Mouse (Mus musculus) liver, embryonic 14.5 days (tissue): ENCODE measurements around the gene Bptf. TPM values are rescaled to one million over a fixed set of nuclear protein-coding genes. Genes with fewer than 3 reads are reported as not detected.
"Not testable (repeated sequence)": the region's sequence is repeated elsewhere in the genome, so short reads cannot be mapped to it uniquely, and the experiment has no call there.

ENCODE experiments used
- ATAC-seq: fragments of 200-750 bp; cut with Nextera tagmentation; 2 replicates; pipeline ENCODE4 v1.8.0; 2017; ENCODE audit warnings: moderate number of reproducible peaks, mild to moderate bottlenecking, moderate library complexity; ENCODE audit not compliant: insufficient read depth
- DNase-seq, 3 experiments: peaks; one replicate each; pipeline ENCODE4 v3.0.0-alpha.2; 2012 to 2013; ENCODE audit warnings: low read depth in 3 of 3, low spot score in 3 of 3
- H3K27ac ChIP-seq: fragments of 300-500 bp; sonication (generic); 2 replicates; pipeline ENCODE4 v1.5.1; 2014; ENCODE audit warnings: moderate library complexity, mild to moderate bottlenecking, control low read depth, inconsistent platforms
- H3K27me3 ChIP-seq: fragments of 300-500 bp; sonication (generic); 2 replicates; pipeline ENCODE4 v1.6.1; 2014; ENCODE audit warnings: mild to moderate bottlenecking, low read length, moderate library complexity; ENCODE audit not compliant: control insufficient read depth, insufficient read depth
- H3K36me3 ChIP-seq: fragments of 300-500 bp; sonication (generic); replicated peaks from 2 replicates; pipeline ENCODE4 v1.6.1; 2014; ENCODE audit warnings: low read depth; ENCODE audit not compliant: control insufficient read depth, insufficient read depth
- H3K4me1 ChIP-seq, 2 experiments: fragments of 200-500 bp in 1 of 2; fragments of 300-500 bp in 1 of 2; sonication (generic) in 1 of 2; replicated peaks; 2 replicates each; pipeline ENCODE4 v1.6.1; 2012 to 2014; ENCODE audit warnings: antibody characterized with exemption in 1 of 2, inconsistent platforms in 1 of 2, low read length in 1 of 2; ENCODE audit not compliant: control insufficient read depth in 2 of 2, insufficient read depth in 2 of 2
- H3K4me2 ChIP-seq: fragments of 300-500 bp; sonication (generic); 2 replicates; pipeline ENCODE4 v1.6.1; 2014; ENCODE audit warnings: low read depth, mild to moderate bottlenecking, control low read depth, moderate library complexity
- H3K4me3 ChIP-seq, 2 experiments: fragments of 200-500 bp in 1 of 2; fragments of 300-500 bp in 1 of 2; sonication (generic) in 1 of 2; 2 replicates each; pipeline ENCODE4 v1.5.1; 2012 to 2014; ENCODE audit warnings: low read depth in 2 of 2, low read length in 2 of 2, mild to moderate bottlenecking in 2 of 2, control low read depth in 1 of 2, inconsistent platforms in 1 of 2, moderate library complexity in 1 of 2; ENCODE audit not compliant: insufficient read depth in 1 of 2
- H3K9ac ChIP-seq: fragments of 300-500 bp; sonication (generic); replicated peaks from 2 replicates; pipeline ENCODE4 v1.6.1; 2014; ENCODE audit warnings: mild to moderate bottlenecking, control low read depth, moderate library complexity
- H3K9me3 ChIP-seq: fragments of 300-500 bp; sonication (generic); 2 replicates; pipeline ENCODE4 v1.6.1; 2016; ENCODE audit warnings: low read length, mixed read lengths; ENCODE audit not compliant: control insufficient read depth
- CTCF ChIP-seq: IDR thresholded peaks from 2 replicates; pipeline ENCODE4 v1.5.1; 2016; ENCODE audit warnings: antibody characterized with exemption, low read depth, control low read depth
- EP300 ChIP-seq: IDR thresholded peaks from 2 replicates; pipeline ENCODE4 v1.6.1; 2016; ENCODE audit warnings: antibody characterized with exemption, low read depth
- WGBS: fragments of 180-500 bp; shearing (Covaris S2); extraction: QIAGEN DNeasy Blood & Tissue Kit; methylation state at CpG from one replicate; pipeline ENCODE4 v1.1.7; 2014; ENCODE audit not compliant: insufficient replicate concordance; 5-methylcytosine and 5-hydroxymethylcytosine counted together
- polyA plus RNA-seq, 2 experiments: library from polyadenylated mRNA; depleted of rRNA in 1 of 2; stranded (reverse) in 1 of 2; unstranded in 1 of 2; fragments of >200 nt; fragmentation: Nextera tagmentation in 1 of 2; extraction: Ambion mirVana in 1 of 2; gene quantifications; 2 replicates each; pipeline versions ENCODE4 v1.2.1 to v1.2.3; 2012 to 2014

Gene Bptf
- polyA plus RNA-seq, 2 experiments: 7.5 to 10.3 TPM

GRCm38 (mm10) chr11:107140756-107141155 lies 8.8 kb upstream of the Bptf start:
- Histone ChIP-seq H3K4me3 (no peak overlapping the region), H3K9me3 (no peaks in the 10 kb centered on the region), H3K4me1 (no peaks in the 10 kb centered on the region), H3K27ac (no peak overlapping the region), H3K4me2 (no peak overlapping the region), H3K9ac (no peak overlapping the region), H3K27me3 (no peaks in the 10 kb centered on the region), H3K36me3 (no peaks in the 10 kb centered on the region)
- no peak for TF ChIP-seq CTCF
- no peak for TF ChIP-seq EP300
- no peak for ATAC-seq
- 12% methylated on average over 6 of the region's 6 CpGs for WGBS
- no peak for DNase-seq

- Histone ChIP-seq H3K27ac (no peak overlapping the region), H3K9ac (no peak overlapping the region), H3K4me2 (no peak overlapping the region), H3K36me3 (no peaks in the 10 kb centered on the region), H3K4me3 (no peak overlapping the region), H3K27me3 (no peaks in the 10 kb centered on the region), H3K9me3 (no peaks in the 10 kb centered on the region), H3K4me1 (no peaks in the 10 kb centered on the region)
- TF ChIP-seq CTCF (peak; percentile 55), EP300 (no peak)
- ATAC-seq (no peak), DNase-seq (no peak)
- WGBS: 47% methylated on average over 3 of the region's 3 CpGs
These were observed 6.7 kb upstream of the Bptf start for GRCm38 (mm10) chr11:107138633-107139032.

GRCm38 (mm10) chr11:107137593-107137992 lies 5.7 kb upstream of the Bptf start:
- DNase-seq (no peak), ATAC-seq (no peak)
- no peaks in the 10 kb centered on the region for H3K36me3 ChIP-seq
- H3K4me1 ChIP-seq: 0 out of 4 replicates have a peak, but pooled peaks cover 0 to 2% of the 10 kb centered on the region in 2 experiments
- H3K4me2 ChIP-seq: no peak overlapping the region
- H3K4me3 ChIP-seq: no peak overlapping the region
- H3K27me3 ChIP-seq: no peaks in the 10 kb centered on the region
- no peak overlapping the region for H3K9ac ChIP-seq
- no peak overlapping the region for H3K27ac ChIP-seq
- no peaks in the 10 kb centered on the region for H3K9me3 ChIP-seq
- WGBS: 84% methylated on average over 6 of the region's 6 CpGs
- TF ChIP-seq CTCF: no peak
- no peak for TF ChIP-seq EP300

GRCm38 (mm10) chr11:107136458-107136857 lies 4.5 kb upstream of the Bptf start:
- not testable (repeated sequence) for H3K27me3 ChIP-seq, H3K9ac ChIP-seq, ATAC-seq, H3K36me3 ChIP-seq, H3K4me3 ChIP-seq, DNase-seq, H3K4me2 ChIP-seq, H3K9me3 ChIP-seq, H3K27ac ChIP-seq, H3K4me1 ChIP-seq
- WGBS: 75% methylated on average over 10 of the region's 10 CpGs

GRCm38 (mm10) chr11:107135741-107136140 lies 3.8 kb upstream of the Bptf start:
- Histone ChIP-seq H3K4me1 (0 out of 4 replicates have a peak, but pooled peaks cover 0 to 3% of the 10 kb centered on the region in 2 experiments), H3K9ac (no peak overlapping the region), H3K27ac (no peak overlapping the region), H3K36me3 (no peaks in the 10 kb centered on the region), H3K4me3 (no peak overlapping the region), H3K9me3 (no peaks in the 10 kb centered on the region), H3K4me2 (no peak overlapping the region), H3K27me3 (no peaks in the 10 kb centered on the region)
- DNase-seq: no peak
- 65% methylated on average over 3 of the region's 3 CpGs for WGBS
- TF ChIP-seq EP300 (no peak), CTCF (no peak)
- no peak for ATAC-seq
